Mouse (Mus musculus) cerebellum, postnatal 36 days (tissue): ENCODE data around the gene Arhgap30.
A peak's percentile ranks its signal among the peaks of the same experiment; 100 is the strongest.

Source experiments
- DNase-seq, 2 experiments: peaks; one replicate each; pipeline ENCODE4 v3.0.0; 2021 to 2022; ENCODE audit warnings: mixed read lengths in 2 of 2

Arhgap30 gene

GRCm38 (mm10) chr1:171435288-171435814 is 46.6 kb downstream of the Arhgap30 start:
- no peak for DNase-seq

- no peak for DNase-seq
These were observed 47.2 kb downstream of the Arhgap30 start for GRCm38 (mm10) chr1:171435974-171436373.

- DNase-seq: peak; percentile 81 to 83
These were observed 48.7 kb downstream of the Arhgap30 start, which contains the start of gene F11r for GRCm38 (mm10) chr1:171437264-171438013. Gene F11r (plus strand): TSS chr1:171437535.

GRCm38 (mm10) chr1:171438014-171438670 is 49.4 kb downstream of the Arhgap30 start:
- DNase-seq: no peak

GRCm38 (mm10) chr1:171439072-171439471 is 50.3 kb downstream of the Arhgap30 start:
- DNase-seq: no peak

- no peak for DNase-seq
These were observed 51.4 kb downstream of the Arhgap30 start for GRCm38 (mm10) chr1:171440025-171440725.

GRCm38 (mm10) chr1:171441466-171442412 is 53.0 kb downstream of the Arhgap30 start:
- no peak for DNase-seq

GRCm38 (mm10) chr1:171442413-171442760 is 53.6 kb downstream of the Arhgap30 start:
- no peak for DNase-seq

GRCm38 (mm10) chr1:171445050-171445449 is 56.3 kb downstream of the Arhgap30 start:
- no peak for DNase-seq

GRCm38 (mm10) chr1:171446854-171447253 is 58.1 kb downstream of the Arhgap30 start:
- no peak for DNase-seq

GRCm38 (mm10) chr1:171447692-171448091 is 58.9 kb downstream of the Arhgap30 start:
- no peak for DNase-seq

- DNase-seq: no peak
These were observed 61.3 kb downstream of the Arhgap30 start for GRCm38 (mm10) chr1:171450062-171450461.

GRCm38 (mm10) chr1:171451001-171451400 is 62.2 kb downstream of the Arhgap30 start:
- no peak for DNase-seq

GRCm38 (mm10) chr1:171452522-171452921 is 63.8 kb downstream of the Arhgap30 start:
- DNase-seq: no peak

GRCm38 (mm10) chr1:171452923-171453322 is 64.2 kb downstream of the Arhgap30 start:
- no peak for DNase-seq

- no peak for DNase-seq
These were observed 66.2 kb downstream of the Arhgap30 start for GRCm38 (mm10) chr1:171454926-171455325.

GRCm38 (mm10) chr1:171457568-171457967 is 68.8 kb downstream of the Arhgap30 start:
- no peak for DNase-seq

- no peak for DNase-seq
These were observed 71.0 kb downstream of the Arhgap30 start for GRCm38 (mm10) chr1:171459791-171460190.
